7 mouse cellular contexts compared by ENCODE assay signal in genomic region chr9:41376948-41377700, GRCm38 (mm10).
DNase-seq lines count a peak whose midpoint lies in the region; ATAC-seq and TF ChIP-seq lines count a peak whose summit lies in the region.

No protein-coding gene starts in this region.

- 11% methylated on average over 8 of the region's 8 CpGs for WGBS in hindbrain, embryonic 14.5 days
- 19% methylated on average over 8 of the region's 8 CpGs for WGBS in neural tube, embryonic 12.5 days

- TF ChIP-seq POLR2A in embryonic fibroblast, embryonic 13.5 days (IDR thresholded peaks at IDR 0.05; ENCODE audit: low read depth, low read length), result no peak; the same call in 1 of the 2 replicates

- H3K9ac ChIP-seq in hindbrain, embryonic 14.5 days, result peak overlapping the region; percentile 87
- peak overlapping the region; percentile 70 for H3K9ac ChIP-seq in neural tube, embryonic 12.5 days

- H3K4me3 ChIP-seq in left cerebral cortex, adult 2 months, result peak overlapping the region; percentile 65
- H3K4me3 ChIP-seq in embryonic fibroblast, embryonic 13.5 days (ENCODE audit: insufficient read depth, low read length), result peak overlapping the region; percentile 22
- peak overlapping the region; percentile 38 for H3K4me3 ChIP-seq in hindbrain, embryonic 14.5 days (replicated peaks; ENCODE audit: low read length)
- H3K4me3 ChIP-seq in neural tube, embryonic 12.5 days, result peak overlapping the region; percentile 39

- intact Hi-C loops in left cerebral cortex, adult 2 months (cut with DNase I), result loop anchor here (1.0 to 5.0 kb wide), 6 partner anchors 70 to 575 kb away; no protein-coding TSS in a partner anchor

- peak; percentile 28; the same call in 1 of the 2 replicates for ATAC-seq in hindbrain, embryonic 14.5 days (ENCODE audit: low FRiP score)
- ATAC-seq in neural tube, embryonic 12.5 days (ENCODE audit: low FRiP score, low read depth), result peak; percentile 26; the same call in 1 of the 2 replicates

- peak overlapping the region; percentile 99 for H3K27ac ChIP-seq in left cerebral cortex, adult 2 months
- peak overlapping the region; percentile 90 for H3K27ac ChIP-seq in embryonic fibroblast, embryonic 13.5 days (ENCODE audit: insufficient read depth, low read length)
- H3K27ac ChIP-seq in hindbrain, embryonic 14.5 days, result peak overlapping the region; percentile 99
- H3K27ac ChIP-seq in neural tube, embryonic 12.5 days, result peak overlapping the region; percentile 97

- peaks cover 35% of the 10 kb centered on the region for H3K4me1 ChIP-seq in embryonic fibroblast, embryonic 13.5 days (ENCODE audit: control insufficient read depth, insufficient read depth, low read length)
- H3K4me1 ChIP-seq in hindbrain, embryonic 14.5 days (replicated peaks; ENCODE audit: control insufficient read depth, insufficient read depth, low read length), result peaks cover 61% of the 10 kb centered on the region
- peaks cover 51% of the 10 kb centered on the region for H3K4me1 ChIP-seq in neural tube, embryonic 12.5 days

- no peaks in the 10 kb centered on the region for H3K36me3 ChIP-seq in hindbrain, embryonic 14.5 days (replicated peaks; ENCODE audit: control insufficient read depth, insufficient read depth)
- peaks cover 3% of the 10 kb centered on the region; the same call in 1 of the 2 replicates for H3K36me3 ChIP-seq in neural tube, embryonic 12.5 days

- H3K9me3 ChIP-seq in hindbrain, embryonic 14.5 days (ENCODE audit: control insufficient read depth, low read length), result no peaks in the 10 kb centered on the region
- no peaks in the 10 kb centered on the region for H3K9me3 ChIP-seq in neural tube, embryonic 12.5 days

- peak overlapping the region; percentile 71 for H3K4me2 ChIP-seq in hindbrain, embryonic 14.5 days (replicated peaks)
- H3K4me2 ChIP-seq in neural tube, embryonic 12.5 days (replicated peaks), result peak overlapping the region; percentile 69

- TF ChIP-seq CTCF in left cerebral cortex, adult 2 months (IDR thresholded peaks at IDR 0.05), result no peak
- no peak for TF ChIP-seq CTCF in embryonic fibroblast, embryonic 13.5 days (IDR thresholded peaks at IDR 0.05; ENCODE audit: borderline replicate concordance, insufficient read depth, low read length)

- H3K27me3 ChIP-seq in hindbrain, embryonic 14.5 days (ENCODE audit: control insufficient read depth, insufficient read depth, low read length), result no peaks in the 10 kb centered on the region
- H3K27me3 ChIP-seq in neural tube, embryonic 12.5 days (replicated peaks), result no peaks in the 10 kb centered on the region

- DNase-seq in left cerebral cortex, adult 2 months (ENCODE audit: extremely low spot score in 1 of 2, low spot score in 2 of 2), result no peak
- no peak for DNase-seq in left cerebral cortex, adult 11 months (ENCODE audit: low spot score)
- peak; percentile 65 for DNase-seq in hindbrain, embryonic 14.5 days (ENCODE audit: low spot score)
- no peak for DNase-seq in gastrocnemius, adult 18-20 months (ENCODE audit: low spot score)
- DNase-seq in urinary bladder, postnatal 4 days (ENCODE audit: low spot score in 2 of 2), result no peak
